Mouse (Mus musculus) heart, embryonic 11.5 days (tissue): ENCODE data around the gene Mmp23. TPM values are rescaled to one million over a fixed set of nuclear protein-coding genes. Genes with fewer than 3 reads are reported as not detected.
A peak's percentile ranks its signal among the peaks of the same experiment; 100 is the strongest.

ENCODE experiments used
- ATAC-seq: fragments of 200-750 bp; cut with Nextera tagmentation; replicated peaks from 2 replicates; pipeline ENCODE4 v1.8.0; 2017; ENCODE audit warnings: moderate library complexity; ENCODE audit not compliant: insufficient number of reproducible peaks, low FRiP score, low TSS enrichment
- H3K27ac ChIP-seq: fragments of 300-500 bp; sonication (generic); 2 replicates; pipeline ENCODE4 v1.5.1; 2014; ENCODE audit warnings: mild to moderate bottlenecking, low read depth, low read length
- H3K27me3 ChIP-seq: fragments of 300-500 bp; sonication (generic); 2 replicates; pipeline ENCODE4 v1.6.1; 2014; ENCODE audit warnings: mild to moderate bottlenecking, low read length, mixed read lengths; ENCODE audit not compliant: control insufficient read depth, insufficient read depth
- H3K36me3 ChIP-seq: fragments of 300-500 bp; sonication (generic); 2 replicates; pipeline ENCODE4 v1.6.1; 2014; ENCODE audit warnings: mild to moderate bottlenecking, low read length, moderate library complexity, mixed read lengths; ENCODE audit not compliant: control insufficient read depth, insufficient read depth
- H3K4me1 ChIP-seq: fragments of 300-500 bp; sonication (generic); 2 replicates; pipeline ENCODE4 v1.6.1; 2014; ENCODE audit warnings: low read length; ENCODE audit not compliant: control insufficient read depth, insufficient read depth
- H3K4me2 ChIP-seq: fragments of 300-500 bp; sonication (generic); 2 replicates; pipeline ENCODE4 v1.6.1; 2014; ENCODE audit warnings: mild to moderate bottlenecking, moderate library complexity
- H3K4me3 ChIP-seq: fragments of 300-500 bp; sonication (generic); 2 replicates; pipeline ENCODE4 v1.5.1; 2014; ENCODE audit warnings: low read depth, low read length
- H3K9ac ChIP-seq: fragments of 300-500 bp; sonication (generic); 2 replicates; pipeline ENCODE4 v1.6.1; 2014; ENCODE audit warnings: mild to moderate bottlenecking, low read depth, low read length, moderate library complexity
- H3K9me3 ChIP-seq: fragments of 300-500 bp; sonication (generic); replicated peaks from 2 replicates; pipeline ENCODE4 v1.6.1; 2016; ENCODE audit warnings: low read length; ENCODE audit not compliant: control insufficient read depth
- WGBS: fragments of 180-500 bp; shearing (Covaris S2); extraction: QIAGEN DNeasy Blood & Tissue Kit; methylation state at CpG from one replicate; pipeline ENCODE4 v1.1.7; 2014; ENCODE audit not compliant: insufficient replicate concordance; 5-methylcytosine and 5-hydroxymethylcytosine counted together
- polyA plus RNA-seq: library from polyadenylated mRNA; unstranded; fragments of >200 nt; fragmentation: Nextera tagmentation; extraction: Ambion mirVana; gene quantifications from 2 replicates; pipeline ENCODE4 v1.2.1, GENCODE M21; 2014

Gene Mmp23
- polyA plus RNA-seq = 52.9 and 53.5 TPM in 2 replicates

DNA sequence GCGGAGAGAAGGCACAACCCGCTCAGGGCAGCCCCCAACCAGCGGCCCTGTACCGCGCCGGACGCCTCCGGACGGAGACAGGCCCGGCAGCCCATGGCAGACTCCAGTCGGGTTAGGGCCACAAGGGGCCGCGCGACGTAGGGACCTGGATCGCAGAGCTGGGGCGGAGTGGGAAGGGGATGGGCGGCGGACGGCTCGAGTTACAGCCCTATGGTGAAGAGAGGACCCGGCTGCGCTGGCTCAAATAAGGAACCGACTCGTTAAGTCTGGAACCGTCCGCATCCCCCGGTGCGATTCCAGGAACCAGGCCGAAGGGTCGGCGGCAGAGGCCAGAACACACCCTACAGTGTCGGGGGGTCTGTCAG is at the start of gene Mmp23:
Gene Mmp23, minus strand, starts transcription at position 299 of the 365 bp plus-strand sequence.
- ATAC-seq = peak; percentile 29; the same call in 1 of the 2 replicates
- Histone ChIP-seq H3K4me3 (peak within 1 kb of the TSS; percentile 46), H3K27ac (peak within 1 kb of the TSS; percentile 89), H3K36me3 (peaks cover 31% of the 10 kb centered on the region), H3K27me3 (peaks cover 30% of the 10 kb centered on the region), H3K4me1 (peaks cover 40% of the 10 kb centered on the region), H3K9me3 (no peaks in the 10 kb centered on the region), H3K4me2 (peak within 1 kb of the TSS; percentile 77), H3K9ac (peak within 1 kb of the TSS; percentile 74)
- WGBS = 1% methylated on average over 33 of the region's 33 CpGs

DNA sequence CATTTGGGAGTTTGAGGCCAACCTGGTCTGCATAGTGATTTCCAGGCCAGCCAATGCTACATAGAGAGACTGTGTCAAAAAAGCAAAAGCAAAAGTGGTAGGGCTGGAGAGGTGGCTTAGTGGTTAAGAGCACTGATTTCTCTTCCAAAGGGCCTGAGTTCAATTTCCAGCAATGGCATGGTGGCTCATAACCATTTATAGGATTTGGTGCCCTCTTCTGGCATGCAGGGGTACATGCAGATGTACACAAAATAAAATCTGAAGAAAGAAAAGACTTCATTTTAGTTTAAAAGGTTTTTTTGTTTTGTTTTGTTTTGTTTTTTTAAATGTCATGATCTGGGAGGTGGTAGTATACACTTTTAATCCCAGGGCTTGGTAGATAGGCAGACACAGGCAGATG is 47.2 kb upstream of the Mmp23 start:
- Histone ChIP-seq H3K9ac (no peak overlapping the region), H3K9me3 (no peaks in the 10 kb centered on the region), H3K4me3 (no peak overlapping the region), H3K4me1 (0 out of 2 replicates have a peak, but pooled peaks cover 3% of the 10 kb centered on the region), H3K27me3 (peaks cover 7% of the 10 kb centered on the region), H3K27ac (no peak overlapping the region), H3K36me3 (no peaks in the 10 kb centered on the region), H3K4me2 (no peak overlapping the region)
- ATAC-seq = no peak

DNA sequence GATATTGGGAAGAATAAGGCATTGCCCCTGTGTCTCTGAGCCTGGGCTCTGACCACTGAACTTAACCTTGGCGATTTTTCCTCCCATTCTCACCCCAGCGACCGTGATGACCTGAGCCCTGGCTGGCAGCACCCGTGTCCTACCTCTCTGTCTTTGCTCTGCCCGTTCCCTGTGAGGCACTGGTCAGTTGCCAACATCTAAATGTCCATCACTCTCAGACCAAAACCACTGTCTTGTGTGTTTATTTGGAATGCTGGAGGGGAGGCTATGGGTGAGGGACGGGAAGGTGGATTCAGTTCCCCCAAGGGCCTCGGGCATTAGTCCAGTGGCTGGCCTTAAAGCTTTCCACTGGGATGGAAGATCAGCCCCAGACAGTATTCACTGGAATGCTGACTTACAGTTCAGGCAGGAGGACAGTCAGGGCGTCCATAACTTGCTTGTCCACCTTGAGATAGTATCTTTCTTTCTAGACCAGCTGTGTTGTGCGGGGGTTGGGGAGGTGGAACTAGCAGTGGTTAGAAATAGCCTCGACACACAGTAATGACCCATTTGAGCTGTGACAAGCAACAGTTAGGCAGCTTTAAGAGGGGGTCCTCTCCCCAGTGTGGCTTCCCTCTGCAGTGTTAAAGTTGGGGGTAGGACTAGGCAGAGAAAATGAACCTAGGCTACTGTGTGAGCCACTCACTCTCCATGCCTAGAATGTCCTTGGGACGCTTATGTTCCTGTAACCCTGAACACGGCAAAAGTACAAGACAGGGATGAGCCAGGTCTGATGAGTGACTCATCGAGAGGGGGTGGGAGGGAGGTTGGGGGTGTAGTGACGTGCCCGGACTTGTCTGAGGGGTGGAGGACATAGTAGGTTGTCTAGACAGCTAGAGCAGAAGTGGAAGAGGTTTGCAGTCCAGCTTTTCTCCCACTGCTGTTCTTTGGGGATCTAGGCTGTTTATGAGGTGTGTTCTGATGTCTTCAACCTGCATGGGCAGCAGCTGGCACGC is 43.4 kb upstream of the Mmp23 start:
- no peak for ATAC-seq
- Histone ChIP-seq H3K9me3 (no peaks in the 10 kb centered on the region), H3K4me2 (no peak overlapping the region), H3K27me3 (peaks cover 20% of the 10 kb centered on the region), H3K36me3 (no peaks in the 10 kb centered on the region), H3K4me1 (no peaks in the 10 kb centered on the region), H3K4me3 (no peak overlapping the region), H3K9ac (no peak overlapping the region), H3K27ac (no peak overlapping the region)
- WGBS = 57% methylated on average over 16 of the region's 16 CpGs

DNA sequence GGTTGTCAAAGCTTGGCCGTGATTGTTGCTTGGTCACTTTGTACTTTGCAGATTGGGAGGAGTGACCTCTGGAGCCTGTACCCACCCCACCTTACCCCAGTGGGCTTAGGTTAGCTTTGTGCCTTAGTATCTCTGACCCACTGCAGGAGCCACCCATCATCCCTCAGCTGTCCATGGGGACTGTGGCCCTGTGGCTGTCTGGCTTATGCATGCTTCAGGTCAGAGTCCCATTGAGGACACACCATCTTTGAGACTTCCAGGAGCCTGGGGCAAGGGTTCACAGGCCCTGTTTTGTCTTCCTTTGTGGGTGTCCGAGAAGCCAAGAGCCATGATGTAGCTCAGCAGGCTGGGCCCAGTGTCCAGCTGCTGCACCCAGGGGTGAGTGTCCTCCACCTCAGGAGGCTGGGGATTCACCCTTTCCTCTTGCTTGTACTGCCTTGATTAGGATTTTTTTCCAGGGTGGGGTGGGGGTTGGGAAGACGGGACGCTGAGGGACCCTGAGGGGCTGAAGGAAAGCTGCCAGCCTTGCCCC is 42.4 kb upstream of the Mmp23 start:
- Histone ChIP-seq H3K9ac (no peak overlapping the region), H3K36me3 (no peaks in the 10 kb centered on the region), H3K9me3 (no peaks in the 10 kb centered on the region), H3K4me2 (no peak overlapping the region), H3K27ac (no peak overlapping the region), H3K4me1 (no peaks in the 10 kb centered on the region), H3K4me3 (no peak overlapping the region), H3K27me3 (peaks cover 24% of the 10 kb centered on the region)
- no peak for ATAC-seq
- WGBS = 78% methylated on average over 4 of the region's 4 CpGs

DNA sequence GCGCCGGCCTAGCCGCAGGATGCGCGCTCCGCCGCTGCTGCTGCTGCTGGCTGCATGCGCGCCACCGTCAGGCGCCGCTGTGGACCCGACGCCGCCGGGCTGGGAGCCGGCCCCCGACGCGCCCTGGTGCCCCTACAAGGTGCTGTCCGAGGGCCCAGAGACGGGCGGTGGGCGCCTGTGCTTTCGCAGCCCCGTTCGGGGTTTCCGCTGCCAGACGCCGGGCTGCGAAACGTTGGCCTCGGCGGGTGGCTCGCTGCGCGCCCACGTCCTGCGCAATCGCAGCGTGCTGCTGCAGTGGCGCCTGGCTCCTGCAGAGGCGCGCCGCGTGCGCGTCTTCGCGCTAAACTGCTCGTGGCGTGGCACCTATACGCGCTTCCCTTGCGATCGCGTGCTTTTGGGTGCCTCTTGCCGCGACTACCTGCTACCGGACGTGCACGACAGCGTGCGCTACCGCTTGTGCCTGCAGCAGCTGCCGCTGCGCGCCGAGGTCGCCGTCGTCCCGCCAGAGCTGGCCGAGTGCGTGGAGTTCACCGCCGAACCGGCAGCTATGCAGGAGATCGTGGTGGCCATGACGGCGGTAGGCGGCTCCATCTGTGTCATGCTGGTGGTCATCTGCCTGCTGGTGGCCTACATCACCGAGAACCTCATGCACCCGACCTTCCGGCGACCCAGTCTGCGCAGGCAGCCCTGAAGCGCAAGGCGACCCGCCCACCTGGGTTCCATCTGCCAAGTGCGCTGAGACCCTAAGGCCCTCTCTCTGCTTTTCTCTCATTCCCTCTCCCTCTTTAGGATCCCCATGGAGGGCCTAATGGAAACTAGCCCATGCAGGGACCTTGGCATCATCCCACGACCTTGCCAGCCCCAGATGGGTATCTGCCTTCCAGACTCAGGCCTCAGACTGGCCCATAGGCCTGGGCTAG is 41.6 kb upstream of the Mmp23 start:
- no peaks in the 10 kb centered on the region for H3K9me3 ChIP-seq
- peak; percentile 51; the same call in 1 of the 2 replicates for ATAC-seq
- WGBS = under 1% methylated on average over 92 of the region's 92 CpGs

DNA sequence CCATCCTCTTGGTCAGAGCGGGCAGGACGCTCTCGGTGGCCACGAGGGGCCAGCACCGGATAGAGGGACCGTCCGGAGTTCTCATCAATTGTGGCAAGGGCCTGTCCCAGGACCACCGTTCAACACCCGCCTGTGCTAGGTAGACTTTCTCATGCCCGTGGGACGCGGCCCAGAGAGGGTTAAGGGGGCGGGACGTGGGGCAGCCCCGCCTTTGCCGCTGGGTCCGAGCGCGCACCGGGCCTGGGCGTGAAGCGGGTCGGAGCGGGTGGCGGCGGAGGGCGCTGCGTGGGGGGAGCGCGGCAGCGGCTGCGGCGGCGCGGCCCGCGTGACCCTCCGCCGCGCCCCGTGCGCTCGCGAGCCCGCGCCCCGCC is 40.9 kb upstream of the Mmp23 start, which contains the start of gene Fndc10:
Gene Fndc10, plus strand, starts transcription at position 232 of the 371 bp plus-strand sequence.
- ATAC-seq = peak; percentile 60; the same call in 1 of the 2 replicates
- WGBS = 1% methylated on average over 39 of the region's 47 CpGs
- H3K27me3 ChIP-seq = peaks cover 24% of the 10 kb centered on the region
- no peak within 1 kb of the TSS for H3K27ac ChIP-seq
- peak within 1 kb of the TSS; percentile 69 for H3K9ac ChIP-seq
- H3K4me3 ChIP-seq = peak within 1 kb of the TSS; percentile 78
- H3K4me2 ChIP-seq = peak within 1 kb of the TSS; percentile 89
- H3K4me1 ChIP-seq = no peaks in the 10 kb centered on the region
- H3K36me3 ChIP-seq = no peaks in the 10 kb centered on the region
- no peaks in the 10 kb centered on the region for H3K9me3 ChIP-seq

More for the DNA sequence above, 41.6 kb upstream of the Mmp23 start:
- Histone ChIP-seq H3K4me3 (peak overlapping the region; percentile 78), H3K9ac (peak overlapping the region; percentile 69), H3K27ac (no peak overlapping the region), H3K36me3 (no peaks in the 10 kb centered on the region), H3K27me3 (peaks cover 24% of the 10 kb centered on the region), H3K4me2 (peak overlapping the region; percentile 89), H3K4me1 (no peaks in the 10 kb centered on the region)

DNA sequence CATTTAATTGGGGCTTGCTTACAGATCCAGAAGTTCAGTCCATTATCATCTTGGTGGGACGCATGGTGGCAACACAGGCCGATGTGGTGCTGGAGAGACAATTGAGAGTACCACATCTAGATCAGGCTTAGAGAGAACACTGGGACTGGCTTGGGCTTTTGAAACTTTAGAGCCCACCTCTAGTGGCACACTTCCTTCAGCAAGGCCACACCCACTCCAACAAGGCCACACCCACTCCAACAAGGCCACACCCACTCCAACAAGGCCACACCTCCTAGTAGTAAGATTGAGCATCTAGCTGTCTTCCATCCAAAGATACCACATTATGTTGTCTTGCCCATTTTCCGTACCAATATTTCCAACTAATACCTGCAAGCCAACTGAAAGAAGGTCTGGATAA is 39.2 kb upstream of the Mmp23 start:
- H3K36me3 ChIP-seq = no peaks in the 10 kb centered on the region
- H3K4me1 ChIP-seq = no peaks in the 10 kb centered on the region
- ATAC-seq = no peak
- peaks cover 24% of the 10 kb centered on the region for H3K27me3 ChIP-seq
- H3K4me2 ChIP-seq = no peak overlapping the region
- 92% methylated on average over 3 of the region's 3 CpGs for WGBS
- H3K9me3 ChIP-seq = no peaks in the 10 kb centered on the region
- H3K4me3 ChIP-seq = no peak overlapping the region
- no peak overlapping the region for H3K9ac ChIP-seq
- no peak overlapping the region for H3K27ac ChIP-seq
